Mouse (Mus musculus) adrenal gland, postnatal 10 days (tissue): Measurements from ENCODE around the gene Efcab5. TPM values are rescaled to one million over a fixed set of nuclear protein-coding genes. Genes with fewer than 3 reads are reported as not detected.
"Not testable (repeated sequence)": the region's sequence is repeated elsewhere in the genome, so short reads cannot be mapped to it uniquely, and the experiment has no call there.

Source experiments
- DNase-seq: peaks from one replicate; pipeline ENCODE4 v3.0.0; 2021; ENCODE audit warnings: mixed read lengths
- microRNA-seq: library from miRNA; unstranded; fragments of <30 nt; microRNA quantifications from one replicate; pipeline ENCODE4 v1.2.0, GENCODE M21; 2021
- total RNA-seq, 2 experiments: library from RNA; stranded (reverse); gene quantifications; 2 replicates each; pipeline ENCODE4 v1.2.3; 2021

The Efcab5 gene
- total RNA-seq, 2 experiments from 2014 or later = 0.18 to 0.60 TPM

GRCm38 (mm10) chr11:77095206-77095605 lies 93.6 kb downstream of the Efcab5 start:
- DNase-seq = no peak

GRCm38 (mm10) chr11:77094136-77094535 lies 94.6 kb downstream of the Efcab5 start:
- no peak for DNase-seq

GRCm38 (mm10) chr11:77093208-77093607 lies 95.6 kb downstream of the Efcab5 start:
- peak; percentile 66 for DNase-seq

GRCm38 (mm10) chr11:77089162-77089561 lies 99.6 kb downstream of the Efcab5 start:
- no peak for DNase-seq

GRCm38 (mm10) chr11:77087004-77087403 lies 101.8 kb downstream of the Efcab5 start:
- DNase-seq = no peak

- no peak for DNase-seq
Observed at GRCm38 (mm10) chr11:77084001-77084682, 104.6 kb downstream of the Efcab5 start.

GRCm38 (mm10) chr11:77079361-77079760 lies 109.4 kb downstream of the Efcab5 start:
- no peak for DNase-seq

- DNase-seq = peak; percentile 95
Observed at GRCm38 (mm10) chr11:77078273-77079134, 110.3 kb downstream of the Efcab5 start, which contains the start of gene Nsrp1. Nsrp1 (minus strand) TSS chr11:77078435.

GRCm38 (mm10) chr11:77077792-77078191 lies 111.0 kb downstream of the Efcab5 start:
- peak; percentile 40 for DNase-seq

GRCm38 (mm10) chr11:77077331-77077730 lies 111.4 kb downstream of the Efcab5 start:
- DNase-seq = not testable (repeated sequence)

- DNase-seq = peak; percentile 50
Observed at GRCm38 (mm10) chr11:77070721-77071120, 118.0 kb downstream of the Efcab5 start.

- no peak for DNase-seq
Observed at GRCm38 (mm10) chr11:77068825-77069224, 119.9 kb downstream of the Efcab5 start.

- DNase-seq = no peak
Observed at GRCm38 (mm10) chr11:77063406-77063805, 125.4 kb downstream of the Efcab5 start.

- DNase-seq = no peak
Observed at GRCm38 (mm10) chr11:77061951-77062350, 126.8 kb downstream of the Efcab5 start.

GRCm38 (mm10) chr11:77042816-77043215 lies 146.0 kb downstream of the Efcab5 start:
- DNase-seq = no peak

- DNase-seq = no peak
Observed at GRCm38 (mm10) chr11:77041891-77042290, 146.9 kb downstream of the Efcab5 start.

Small RNA genes lying within 50 kb of the gene (microRNA-seq; reads per million reads assigned to microRNA genes)
- gene Mir423 = 4,039 reads per million, percentile 87 among the genes with 10 or more reads in this experiment

Other genes starting within 250 kb of the Efcab5 start
- gene Slc6a4, start 190.4 kb downstream of the Efcab5 start, total RNA-seq = 10 to 100 TPM; 19.4 to 19.6 TPM
- 10 to 100 TPM; 23.7 to 24.4 TPM for gene Nsrp1, start 110.5 kb downstream of the Efcab5 start, total RNA-seq
- gene Ssh2, start 27.3 kb upstream of the Efcab5 start, total RNA-seq = 10 to 100 TPM; 32.6 to 38.0 TPM